Comparison of ENCODE assay signal across 15 mouse cellular contexts in the genomic region with DNA sequence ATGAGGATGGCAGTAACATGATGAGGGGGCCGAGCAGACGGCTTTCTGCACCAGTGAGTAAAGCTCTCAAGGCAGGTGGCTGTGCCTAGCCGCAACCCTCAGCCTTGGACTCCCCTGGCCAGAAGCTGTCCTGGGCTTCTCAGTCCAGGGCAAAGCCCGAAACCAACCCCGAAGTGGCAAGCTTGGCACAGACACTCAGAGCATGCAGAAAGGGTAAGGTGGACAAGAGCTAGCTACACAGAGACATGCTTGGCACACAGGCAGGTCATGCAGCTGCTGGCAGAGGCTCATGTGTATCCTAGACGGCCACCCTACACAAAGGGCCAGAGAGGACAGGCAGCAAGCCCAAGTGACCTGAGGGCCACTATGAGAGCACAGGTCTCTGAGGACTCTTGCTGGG.
"Had no signal": no experiment of that assay in that cellular context is flagged by ENCODE, and none has a peak within 500 bp of the region (broad histone marks: within the 10 kb centered on the region; RNA-seq: fewer than 3 reads in every experiment).

No protein-coding gene starts in this region.

- H3K9me3 ChIP-seq: limb, embryonic 13.5 days; midbrain, embryonic 12.5 days; stomach, embryonic 15.5 days had no signal

- H3K27me3 ChIP-seq: limb, embryonic 13.5 days; midbrain, embryonic 12.5 days; stomach, embryonic 15.5 days had no signal

- ATAC-seq: inflammation-experienced regulatory T-cells, adult 6 months; midbrain, embryonic 16.5 days had no signal

- H3K9ac ChIP-seq: limb, embryonic 13.5 days; lung, embryonic 14.5 days; midbrain, embryonic 12.5 days; stomach, embryonic 15.5 days had no signal

- H3K27ac ChIP-seq: kidney, postnatal 0 days; layer of hippocampus, adult 2 months; limb, embryonic 13.5 days; midbrain, embryonic 12.5 days; stomach, embryonic 15.5 days had no signal

- H3K4me3 ChIP-seq: layer of hippocampus, adult 2 months; limb, embryonic 13.5 days; midbrain, embryonic 12.5 days; stomach, embryonic 15.5 days had no signal

- H3K4me2 ChIP-seq: limb, embryonic 13.5 days; liver, embryonic 11.5 days; lung, embryonic 14.5 days; midbrain, embryonic 12.5 days; stomach, embryonic 15.5 days had no signal

- DNase-seq: left cerebral cortex, postnatal 4 days; lung, embryonic 14.5 days; lung, postnatal 10 days; lung, postnatal 4 days; right cerebral cortex, postnatal 14 days; thymus, adult 2 months; thymus, postnatal 36 days had no signal
